Mouse (Mus musculus) G1E (cell line): ENCODE measurements around the gene Wnt9a.

Source experiments
- CTCF ChIP-seq: IDR thresholded peaks from 2 replicates; pipeline ENCODE4 v1.5.1; 2012; ENCODE audit warnings: low read depth, low read length, inconsistent platforms, mixed read lengths
- GATA1 ChIP-seq: IDR thresholded peaks from 2 replicates; pipeline ENCODE4 v1.6.1; 2012; ENCODE audit warnings: borderline replicate concordance, low read length, inconsistent platforms, mixed read lengths
- POLR2AphosphoS5 ChIP-seq: IDR thresholded peaks from 2 replicates; pipeline ENCODE4 v1.6.1; 2012; ENCODE audit warnings: low read depth, low read length, inconsistent platforms; ENCODE audit not compliant: insufficient replicate concordance

DNA sequence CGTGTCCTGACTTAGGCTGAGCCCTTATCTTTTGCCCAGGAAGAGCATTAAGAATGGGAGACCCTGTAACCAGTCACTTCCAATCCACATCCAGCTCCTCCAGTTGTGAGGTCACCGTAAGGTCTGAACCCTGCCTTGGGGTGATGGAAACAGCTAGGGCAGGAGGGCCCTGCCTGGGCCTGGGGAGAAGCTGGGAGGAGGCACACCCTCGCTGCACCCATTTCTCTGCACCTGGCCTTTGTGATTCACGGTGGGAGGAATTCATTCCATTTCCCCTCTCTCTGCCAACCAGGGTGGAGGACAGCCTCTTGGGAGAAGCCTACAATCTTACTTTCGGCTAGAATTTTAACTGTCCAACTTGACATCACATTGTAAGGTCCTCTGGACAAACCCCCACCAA lies 24.6 kb upstream of the Wnt9a start:
- TF ChIP-seq CTCF (no peak), GATA1 (no peak), POLR2AphosphoS5 (no peak)
